Mouse (Mus musculus) midbrain, embryonic 16.5 days (tissue): ENCODE measurements around the gene Grin2b. TPM values are rescaled to one million over a fixed set of nuclear protein-coding genes. Genes with fewer than 3 reads are reported as not detected.

Experiments
- ATAC-seq: fragments of 200-750 bp; cut with Nextera tagmentation; 2 replicates; pipeline ENCODE4 v1.8.0; 2017; ENCODE audit warnings: moderate TSS enrichment
- H3K27ac ChIP-seq: fragments of 300-500 bp; sonication (generic); 2 replicates; pipeline ENCODE4 v1.5.1; 2014; ENCODE audit warnings: mild to moderate bottlenecking, low read length, mixed read lengths
- H3K27me3 ChIP-seq: fragments of 300-500 bp; sonication (generic); 2 replicates; pipeline ENCODE4 v1.6.1; 2014; ENCODE audit warnings: low read depth, low read length, mixed read lengths; ENCODE audit not compliant: control insufficient read depth, insufficient read depth
- H3K36me3 ChIP-seq: fragments of 300-500 bp; sonication (generic); 2 replicates; pipeline ENCODE4 v1.6.1; 2014; ENCODE audit warnings: mild to moderate bottlenecking, low read length, moderate library complexity, mixed read lengths; ENCODE audit not compliant: control insufficient read depth, insufficient read depth
- H3K4me1 ChIP-seq: fragments of 300-500 bp; sonication (generic); 2 replicates; pipeline ENCODE4 v1.6.1; 2014; ENCODE audit warnings: mild to moderate bottlenecking, low read length, mixed read lengths; ENCODE audit not compliant: control insufficient read depth, insufficient read depth
- H3K4me2 ChIP-seq: fragments of 300-500 bp; sonication (generic); 2 replicates; pipeline ENCODE4 v1.6.1; 2014; ENCODE audit warnings: mild to moderate bottlenecking, low read length, mixed read lengths
- H3K4me3 ChIP-seq: fragments of 300-500 bp; sonication (generic); 2 replicates; pipeline ENCODE4 v1.5.1; 2014; ENCODE audit warnings: low read depth, mild to moderate bottlenecking, low read length, moderate library complexity, mixed read lengths
- H3K9ac ChIP-seq: fragments of 300-500 bp; sonication (generic); 2 replicates; pipeline ENCODE4 v1.6.1; 2014; ENCODE audit warnings: low read depth, low read length, mixed read lengths
- H3K9me3 ChIP-seq: fragments of 300-500 bp; sonication (generic); replicated peaks from 2 replicates; pipeline ENCODE4 v1.6.1; 2014; ENCODE audit warnings: mild to moderate bottlenecking, low read length, mixed read lengths; ENCODE audit not compliant: control insufficient read depth, poor library complexity, severe bottlenecking
- WGBS: fragments of 180-500 bp; shearing (Covaris S2); extraction: QIAGEN DNeasy Blood & Tissue Kit; methylation state at CpG from one replicate; pipeline ENCODE4 v1.1.7; 2014; 5-methylcytosine and 5-hydroxymethylcytosine counted together
- polyA plus RNA-seq: library from polyadenylated mRNA; unstranded; fragments of >200 nt; fragmentation: Nextera tagmentation; extraction: Ambion mirVana; gene quantifications from 2 replicates; pipeline ENCODE4 v1.2.1, GENCODE M21; 2015

Gene Grin2b
- polyA plus RNA-seq, 1 experiment from 2014 or later, result 75.6 TPM

DNA sequence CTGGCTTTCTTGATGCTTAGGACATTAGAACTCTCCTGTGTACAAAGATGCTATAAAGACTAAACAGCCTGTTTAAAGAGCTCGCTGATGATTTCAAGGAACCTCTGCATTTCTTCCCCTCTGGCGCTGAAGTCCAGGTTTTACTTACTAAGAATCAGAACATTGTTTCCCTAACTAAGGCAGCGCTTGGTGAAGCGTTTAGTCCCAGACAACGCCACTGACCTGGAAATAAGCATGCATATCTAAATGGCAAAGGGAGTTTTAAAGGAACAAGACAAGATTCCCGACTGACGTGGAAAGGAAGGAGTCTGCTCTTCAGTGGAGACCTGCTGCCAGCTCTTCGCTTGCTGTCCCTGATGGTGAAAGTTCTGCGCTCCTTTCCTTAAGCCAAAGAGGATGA, 367.9 kb downstream of the Grin2b start:
- Histone ChIP-seq H3K9ac (no peak overlapping the region), H3K27me3 (no peaks in the 10 kb centered on the region), H3K27ac (no peak overlapping the region), H3K4me1 (no peaks in the 10 kb centered on the region; the same call in 1 of the 2 replicates), H3K4me3 (no peak overlapping the region), H3K4me2 (no peak overlapping the region), H3K36me3 (no peaks in the 10 kb centered on the region), H3K9me3 (no peaks in the 10 kb centered on the region)
- WGBS, result 53% methylated on average over 9 of the region's 9 CpGs
- no peak for ATAC-seq

DNA sequence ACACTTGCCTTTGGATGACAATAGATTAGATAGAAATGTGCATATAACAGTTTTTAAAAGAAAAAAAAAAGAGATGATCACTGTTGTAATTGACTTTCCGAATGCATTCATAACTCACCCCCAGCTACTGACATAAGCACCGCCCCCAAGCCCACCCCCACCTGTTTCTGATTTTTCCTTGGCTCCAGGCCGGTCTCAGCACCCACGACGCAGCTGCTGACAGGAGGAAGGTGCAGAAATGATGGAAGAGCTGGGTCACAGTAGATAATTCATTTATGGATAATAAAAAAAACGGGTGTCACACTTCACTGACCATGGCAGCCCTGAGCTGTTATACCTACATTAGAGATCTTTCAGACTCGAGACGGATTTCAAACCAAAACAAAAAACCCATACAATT, 373.4 kb downstream of the Grin2b start:
- no peaks in the 10 kb centered on the region for H3K27me3 ChIP-seq
- ATAC-seq, result no peak
- H3K4me3 ChIP-seq, result no peak overlapping the region
- no peak overlapping the region; the same call in 1 of the 2 replicates for H3K27ac ChIP-seq
- H3K9me3 ChIP-seq, result no peaks in the 10 kb centered on the region
- no peaks in the 10 kb centered on the region for H3K36me3 ChIP-seq
- no peak overlapping the region for H3K4me2 ChIP-seq
- H3K9ac ChIP-seq, result no peak overlapping the region
- 76% methylated on average over 8 of the region's 8 CpGs for WGBS
- peaks cover 5% of the 10 kb centered on the region; the same call in 1 of the 2 replicates for H3K4me1 ChIP-seq

DNA sequence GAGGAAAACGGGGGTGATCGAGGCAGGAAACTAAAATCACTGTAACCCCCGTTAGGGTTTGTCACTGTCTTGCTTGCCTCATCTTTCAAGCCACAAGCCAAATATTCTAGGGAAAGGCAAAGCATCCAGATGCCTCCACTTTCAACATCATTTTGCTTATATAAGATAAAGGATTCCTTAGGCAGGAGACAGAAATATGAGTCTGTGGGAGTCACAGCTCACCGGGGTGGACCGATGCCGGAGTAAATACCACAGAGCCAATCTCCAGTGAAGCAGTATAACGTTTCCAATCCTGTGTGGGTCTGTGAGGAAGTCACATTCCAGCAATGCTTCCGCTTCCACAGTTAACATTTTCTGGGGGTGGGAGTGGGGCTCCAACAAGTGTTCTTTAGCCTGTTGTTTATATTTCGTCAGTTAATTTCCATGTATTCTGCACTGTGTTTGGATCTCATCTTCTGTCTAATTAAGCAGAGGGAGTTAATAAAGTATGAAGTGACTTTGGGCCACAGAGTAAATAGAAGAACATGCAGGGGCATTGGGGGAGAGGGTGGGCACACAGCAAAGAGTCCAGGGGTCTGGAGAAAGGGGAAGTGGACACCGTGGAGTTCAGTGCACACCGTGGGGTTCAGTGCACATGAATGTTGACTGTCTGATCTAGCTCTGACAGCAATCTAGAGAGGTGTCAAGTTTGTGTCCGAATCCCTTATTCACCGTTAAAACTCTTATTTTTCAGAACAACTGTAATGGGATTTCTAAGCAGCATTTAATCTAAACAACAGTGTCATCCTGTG, 374.9 kb downstream of the Grin2b start:
- no peaks in the 10 kb centered on the region for H3K27me3 ChIP-seq
- no peaks in the 10 kb centered on the region for H3K9me3 ChIP-seq
- no peak overlapping the region for H3K4me2 ChIP-seq
- H3K9ac ChIP-seq, result no peak overlapping the region
- no peak overlapping the region for H3K4me3 ChIP-seq
- H3K27ac ChIP-seq, result no peak overlapping the region
- H3K36me3 ChIP-seq, result no peaks in the 10 kb centered on the region
- H3K4me1 ChIP-seq, result peaks cover 5% of the 10 kb centered on the region; the same call in 1 of the 2 replicates
- 84% methylated on average over 13 of the region's 13 CpGs for WGBS
- no peak for ATAC-seq

DNA sequence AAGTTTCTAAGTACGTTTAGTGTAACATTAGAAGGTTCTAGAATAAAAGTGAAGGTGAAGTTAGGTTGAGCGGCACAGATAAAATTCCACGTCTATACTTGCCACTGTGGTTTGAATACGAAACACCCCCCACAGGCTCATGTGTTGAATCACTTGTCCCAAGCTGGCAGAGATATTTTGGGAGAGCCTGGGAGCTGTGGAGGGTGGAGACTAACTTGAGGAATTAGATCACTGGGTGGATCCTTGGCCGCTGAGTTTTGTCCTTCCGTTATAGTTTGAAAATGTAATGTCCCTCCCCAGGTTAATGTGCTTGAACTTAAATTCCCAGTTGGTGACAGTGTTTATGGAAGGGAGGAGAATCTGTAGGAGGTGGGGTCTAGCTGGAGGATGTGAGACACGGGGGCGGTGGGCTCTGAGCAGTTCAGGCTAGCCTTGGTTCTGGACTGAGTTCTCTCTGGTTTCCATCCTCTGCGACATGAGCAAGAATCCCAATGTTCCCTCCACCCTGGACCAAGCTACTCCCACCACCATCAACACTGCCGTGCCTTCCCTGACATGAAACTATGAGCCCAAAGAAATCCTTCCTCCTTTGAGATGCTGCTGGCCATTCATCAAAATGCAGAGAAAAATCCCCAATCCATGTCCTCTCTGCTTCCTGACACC, 375.8 kb downstream of the Grin2b start:
- Histone ChIP-seq H3K27ac (no peak overlapping the region), H3K9ac (no peak overlapping the region), H3K27me3 (no peaks in the 10 kb centered on the region), H3K9me3 (no peaks in the 10 kb centered on the region), H3K4me2 (no peak overlapping the region), H3K36me3 (no peaks in the 10 kb centered on the region), H3K4me3 (no peak overlapping the region), H3K4me1 (peaks cover 5% of the 10 kb centered on the region; the same call in 1 of the 2 replicates)
- WGBS, result 87% methylated on average over 10 of the region's 10 CpGs
- no peak for ATAC-seq

DNA sequence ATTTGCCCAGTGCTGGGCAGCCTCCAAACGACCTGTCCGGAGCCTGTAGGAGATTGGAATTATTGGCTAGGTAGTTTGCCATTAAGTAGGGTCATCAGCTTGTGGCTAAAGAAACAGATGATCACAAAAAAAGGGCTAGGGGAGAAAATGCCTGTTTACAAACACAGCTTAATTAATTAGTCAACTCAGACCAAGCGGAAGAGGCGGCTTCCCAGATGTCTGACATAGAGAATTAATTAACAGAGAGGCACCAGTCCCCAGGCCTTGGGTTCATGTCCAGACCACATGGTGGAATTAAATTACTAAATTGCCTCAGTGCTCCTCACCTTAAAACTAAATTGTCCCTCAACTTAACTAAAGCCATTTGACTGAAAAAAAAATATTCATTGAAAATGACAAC, 376.4 kb downstream of the Grin2b start:
- Histone ChIP-seq H3K9ac (no peak overlapping the region), H3K4me1 (peaks cover 5% of the 10 kb centered on the region; the same call in 1 of the 2 replicates), H3K36me3 (no peaks in the 10 kb centered on the region), H3K9me3 (no peaks in the 10 kb centered on the region), H3K27me3 (no peaks in the 10 kb centered on the region), H3K4me2 (no peak overlapping the region), H3K4me3 (no peak overlapping the region), H3K27ac (no peak overlapping the region)
- ATAC-seq, result no peak
- WGBS, result 66% methylated on average over 4 of the region's 4 CpGs

DNA sequence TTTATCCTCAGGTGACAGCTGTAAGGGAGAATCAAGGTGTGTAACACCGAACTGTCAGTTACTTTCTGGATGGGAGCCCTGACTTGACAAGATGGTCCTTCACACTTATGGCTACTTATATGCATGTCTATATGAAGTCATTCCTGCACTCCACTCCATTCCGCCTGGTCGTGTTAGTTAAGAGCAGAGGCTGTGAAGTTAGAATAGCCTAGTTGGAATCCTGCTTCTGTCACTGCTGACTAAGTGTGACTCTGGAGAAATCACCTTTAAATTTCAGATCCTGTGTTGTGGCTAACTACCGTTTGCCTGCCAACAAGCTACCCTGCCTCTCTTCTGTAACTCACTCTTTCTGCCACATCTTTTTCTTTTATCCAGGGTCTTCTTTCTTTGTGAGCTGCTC, 381.9 kb downstream of the Grin2b start:
- Histone ChIP-seq H3K27me3 (no peaks in the 10 kb centered on the region), H3K4me3 (no peak overlapping the region), H3K4me1 (no peaks in the 10 kb centered on the region; the same call in 1 of the 2 replicates), H3K9ac (no peak overlapping the region), H3K36me3 (no peaks in the 10 kb centered on the region), H3K9me3 (no peaks in the 10 kb centered on the region), H3K27ac (no peak overlapping the region), H3K4me2 (no peak overlapping the region)
- ATAC-seq, result no peak
- WGBS, result 92% methylated on average over 4 of the region's 4 CpGs

DNA sequence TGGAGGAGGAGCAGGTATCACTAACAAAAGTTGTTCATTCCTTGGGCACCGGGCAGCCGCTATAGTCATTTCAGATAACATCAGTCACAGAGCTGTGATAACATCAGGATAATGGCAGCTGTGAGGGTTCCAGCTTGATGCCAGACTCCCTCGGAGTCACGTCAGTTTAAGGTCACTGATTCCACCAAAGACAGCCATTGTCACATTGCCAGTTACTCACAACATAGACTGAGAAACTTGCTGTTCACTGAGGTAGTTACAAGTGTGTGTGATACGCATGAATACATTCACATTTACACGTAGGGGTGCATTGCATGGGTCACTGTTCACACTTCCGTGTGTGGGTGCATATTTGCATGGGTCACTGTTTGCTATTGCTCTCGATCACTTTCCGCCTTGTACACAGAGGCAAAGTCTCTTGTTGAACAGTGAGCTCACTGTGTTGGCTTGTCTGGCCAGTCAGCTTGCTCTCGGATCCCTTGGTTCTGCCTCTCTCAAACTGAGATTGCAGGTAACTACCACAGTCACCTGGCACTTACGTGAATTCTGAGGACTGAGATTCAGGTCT, 383.6 kb downstream of the Grin2b start:
- Histone ChIP-seq H3K4me1 (no peaks in the 10 kb centered on the region; the same call in 1 of the 2 replicates), H3K27ac (peak overlapping the region; percentile 25; the same call in 1 of the 2 replicates), H3K36me3 (no peaks in the 10 kb centered on the region), H3K4me2 (no peak overlapping the region), H3K27me3 (no peaks in the 10 kb centered on the region), H3K9ac (no peak overlapping the region), H3K4me3 (no peak overlapping the region), H3K9me3 (no peaks in the 10 kb centered on the region)
- 84% methylated on average over 11 of the region's 11 CpGs for WGBS
- no peak for ATAC-seq

DNA sequence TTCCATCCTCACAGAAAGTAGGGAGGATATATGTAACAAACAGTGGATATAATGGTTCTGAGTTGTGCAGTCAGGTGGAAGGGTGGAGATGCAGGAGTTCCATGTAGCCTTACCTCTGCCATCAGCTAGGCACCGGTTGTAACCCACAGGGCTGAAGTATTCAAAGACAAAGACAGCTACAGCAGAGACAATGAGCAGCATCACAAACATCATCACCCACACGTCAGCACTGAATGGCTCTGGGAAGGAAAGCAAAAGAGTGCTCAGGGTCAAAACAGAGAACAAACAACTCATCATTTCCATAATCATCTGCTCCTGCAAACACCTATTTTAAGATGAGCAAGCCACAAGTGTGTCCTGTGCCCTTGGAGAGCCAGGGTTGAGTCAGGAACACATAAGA, 398.6 kb downstream of the Grin2b start:
- Histone ChIP-seq H3K27me3 (no peaks in the 10 kb centered on the region), H3K27ac (no peak overlapping the region), H3K4me2 (no peak overlapping the region), H3K4me3 (no peak overlapping the region), H3K9me3 (no peaks in the 10 kb centered on the region), H3K4me1 (no peaks in the 10 kb centered on the region), H3K36me3 (peaks cover 25% of the 10 kb centered on the region), H3K9ac (no peak overlapping the region)
- 72% methylated on average over 2 of the region's 2 CpGs for WGBS
- ATAC-seq, result no peak

DNA sequence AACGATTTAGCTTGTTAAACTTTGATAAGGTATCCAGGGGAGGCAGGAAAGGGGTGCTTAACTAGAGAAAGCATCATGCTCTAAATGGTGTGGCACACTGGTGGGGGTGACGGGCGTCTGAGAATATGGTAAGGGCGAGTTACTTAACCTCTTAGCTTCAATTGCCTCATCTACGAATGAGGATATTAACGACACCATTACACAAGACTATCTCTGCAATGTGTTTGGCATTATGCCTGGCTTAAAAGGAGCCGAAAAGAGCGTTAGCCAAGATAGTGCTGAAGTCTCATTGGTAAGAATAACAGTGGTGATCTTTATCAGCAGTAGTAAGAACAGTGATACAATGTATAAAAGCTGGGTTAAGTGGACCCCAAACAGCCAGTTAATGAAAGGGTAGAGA, 405.7 kb downstream of the Grin2b start:
- Histone ChIP-seq H3K9ac (no peak overlapping the region), H3K4me1 (no peaks in the 10 kb centered on the region), H3K4me2 (no peak overlapping the region), H3K27me3 (no peaks in the 10 kb centered on the region), H3K9me3 (no peaks in the 10 kb centered on the region), H3K27ac (no peak overlapping the region), H3K4me3 (no peak overlapping the region), H3K36me3 (peaks cover 5% of the 10 kb centered on the region; the same call in 1 of the 2 replicates)
- ATAC-seq, result no peak
- WGBS, result 80% methylated on average over 8 of the region's 8 CpGs
